Mouse (Mus musculus) intestine, embryonic 16.5 days (tissue): Measurements from ENCODE around the gene Pik3c2g. TPM values are rescaled to one million over a fixed set of nuclear protein-coding genes. Genes with fewer than 3 reads are reported as not detected.

Source experiments
- ATAC-seq: fragments of 200-750 bp; cut with Nextera tagmentation; 2 replicates; pipeline ENCODE4 v1.8.0; 2017; ENCODE audit warnings: moderate TSS enrichment, moderate library complexity
- H3K27ac ChIP-seq: fragments of 300-500 bp; sonication (generic); 2 replicates; pipeline ENCODE4 v1.5.1; 2014; ENCODE audit warnings: mild to moderate bottlenecking, low read length
- H3K27me3 ChIP-seq: fragments of 300-500 bp; sonication (generic); replicated peaks from 2 replicates; pipeline ENCODE4 v1.6.1; 2014; ENCODE audit warnings: low read length, control low read depth, mixed read lengths; ENCODE audit not compliant: control insufficient read depth, insufficient read depth
- H3K36me3 ChIP-seq: fragments of 300-500 bp; sonication (generic); 2 replicates; pipeline ENCODE4 v1.6.1; 2014; ENCODE audit warnings: low read length, control low read depth; ENCODE audit not compliant: control insufficient read depth, insufficient read depth
- H3K4me1 ChIP-seq: fragments of 300-500 bp; sonication (generic); 2 replicates; pipeline ENCODE4 v1.6.1; 2014; ENCODE audit warnings: low read length, control low read depth, mixed read lengths; ENCODE audit not compliant: control insufficient read depth, insufficient read depth
- H3K4me2 ChIP-seq: fragments of 300-500 bp; sonication (generic); 2 replicates; pipeline ENCODE4 v1.6.1; 2014; ENCODE audit warnings: low read depth, low read length, control low read depth
- H3K4me3 ChIP-seq: fragments of 300-500 bp; sonication (generic); 2 replicates; pipeline ENCODE4 v1.5.1; 2014; ENCODE audit warnings: mild to moderate bottlenecking, low read length
- H3K9ac ChIP-seq: fragments of 300-500 bp; sonication (generic); 2 replicates; pipeline ENCODE4 v1.6.1; 2014; ENCODE audit warnings: low read depth, low read length
- H3K9me3 ChIP-seq: fragments of 300-500 bp; sonication (generic); 2 replicates; pipeline ENCODE4 v1.6.1; 2016; ENCODE audit warnings: low read length, control low read depth; ENCODE audit not compliant: control insufficient read depth
- WGBS: fragments of 180-500 bp; shearing (Covaris S2); extraction: QIAGEN DNeasy Blood & Tissue Kit; methylation state at CpG from one replicate; pipeline ENCODE4 v1.1.7; 2014; 5-methylcytosine and 5-hydroxymethylcytosine counted together
- polyA plus RNA-seq: library from polyadenylated mRNA; unstranded; fragments of >200 nt; fragmentation: Nextera tagmentation; extraction: Ambion mirVana; gene quantifications from 2 replicates; pipeline ENCODE4 v1.2.1, GENCODE M21; 2015

The Pik3c2g gene
- polyA plus RNA-seq, 1 experiment from 2014 or later: 0.94 TPM

DNA sequence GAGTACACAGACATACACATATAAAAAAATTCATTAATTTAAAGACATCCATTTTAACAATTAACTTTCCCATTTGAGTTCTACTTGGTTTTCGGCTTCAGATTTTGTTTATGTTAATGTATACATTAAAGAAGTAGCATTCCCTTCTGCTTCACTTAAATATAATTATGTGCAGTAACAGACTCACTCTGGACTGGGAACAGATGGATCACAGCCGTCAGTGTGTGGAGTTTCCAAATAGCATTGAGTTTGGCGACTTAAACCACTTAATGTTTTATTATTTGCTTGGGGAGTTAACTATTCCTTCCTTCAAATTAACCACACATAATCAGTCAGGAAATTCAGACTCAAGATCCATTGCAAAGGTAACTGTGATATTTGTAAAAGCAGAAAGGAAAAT lies 164.0 kb downstream of the Pik3c2g start:
- Histone ChIP-seq H3K27me3 (no peaks in the 10 kb centered on the region), H3K4me1 (no peaks in the 10 kb centered on the region), H3K36me3 (no peaks in the 10 kb centered on the region), H3K9me3 (no peaks in the 10 kb centered on the region), H3K4me2 (no peak overlapping the region), H3K4me3 (no peak overlapping the region), H3K27ac (no peak overlapping the region), H3K9ac (no peak overlapping the region)
- 42% methylated on average over 3 of the region's 3 CpGs for WGBS
- no peak for ATAC-seq

DNA sequence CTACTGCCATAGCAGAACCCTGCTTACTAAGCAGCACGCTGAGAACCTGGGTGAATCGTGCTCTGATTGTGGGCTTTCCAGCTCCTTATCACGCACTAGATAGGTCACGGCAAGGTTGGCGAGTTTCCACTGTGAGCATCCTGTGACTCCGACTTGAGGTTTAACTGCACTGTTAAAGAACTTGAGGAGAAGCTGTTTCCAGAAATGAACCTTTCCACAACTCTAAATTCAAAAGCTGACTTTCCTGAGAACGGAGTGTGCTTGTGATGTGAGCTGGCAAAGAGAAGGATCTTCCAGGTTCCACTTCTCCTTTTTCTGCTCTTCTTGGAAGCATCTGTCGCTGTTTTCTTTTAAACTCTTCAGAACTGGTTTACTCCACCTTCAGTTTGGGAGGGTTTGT lies 170.9 kb downstream of the Pik3c2g start:
- Histone ChIP-seq H3K27me3 (no peaks in the 10 kb centered on the region), H3K4me3 (no peak overlapping the region), H3K4me1 (no peaks in the 10 kb centered on the region), H3K4me2 (no peak overlapping the region), H3K36me3 (no peaks in the 10 kb centered on the region), H3K9me3 (no peaks in the 10 kb centered on the region), H3K27ac (no peak overlapping the region), H3K9ac (no peak overlapping the region)
- WGBS: 87% methylated on average over 8 of the region's 8 CpGs
- ATAC-seq: no peak

DNA sequence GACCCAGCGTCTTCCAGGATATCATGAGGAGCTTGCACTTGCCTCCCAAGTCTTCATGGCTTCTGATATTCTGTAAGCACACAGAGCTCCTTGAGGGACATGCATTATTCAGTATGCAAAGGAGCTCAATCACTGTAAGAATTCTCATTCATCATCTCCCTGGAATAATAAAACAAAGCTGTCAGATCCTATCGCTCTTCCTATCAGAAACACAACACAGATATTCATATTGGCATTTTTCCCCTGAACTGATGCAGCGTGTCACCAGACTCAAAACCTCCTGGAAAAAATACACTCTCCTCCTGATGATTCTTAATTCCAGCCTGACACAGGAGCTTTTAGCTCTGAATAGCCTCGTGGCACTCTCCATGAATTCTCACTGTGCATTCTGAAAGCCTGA lies 174.0 kb downstream of the Pik3c2g start:
- no peak overlapping the region for H3K27ac ChIP-seq
- WGBS: 54% methylated on average over 4 of the region's 4 CpGs

DNA sequence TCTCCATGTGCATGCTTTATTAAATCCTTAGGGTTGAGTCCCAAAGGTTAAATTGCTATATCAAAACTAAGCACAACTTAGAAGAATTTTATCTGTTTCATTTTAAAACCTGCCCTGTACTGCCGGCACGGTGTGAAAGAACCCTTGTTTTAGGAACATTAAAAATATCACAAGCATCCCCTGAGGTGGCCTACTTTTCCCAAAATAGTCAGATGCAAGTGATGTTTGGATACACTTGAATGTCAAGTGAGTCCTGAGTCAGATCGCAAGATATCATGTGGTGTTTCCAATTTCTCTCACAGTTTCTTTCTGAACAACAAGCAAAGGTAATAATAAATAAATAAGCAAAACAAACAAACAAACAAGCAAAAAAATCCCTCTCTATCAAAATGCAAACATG lies 177.4 kb downstream of the Pik3c2g start:
- WGBS: 90% methylated on average over 3 of the region's 3 CpGs
- H3K4me3 ChIP-seq: no peak overlapping the region
- H3K36me3 ChIP-seq: no peaks in the 10 kb centered on the region
- no peak overlapping the region for H3K4me2 ChIP-seq
- no peak overlapping the region for H3K9ac ChIP-seq
- no peaks in the 10 kb centered on the region for H3K4me1 ChIP-seq
- no peaks in the 10 kb centered on the region for H3K27me3 ChIP-seq
- no peaks in the 10 kb centered on the region for H3K9me3 ChIP-seq
- ATAC-seq: no peak
- no peak overlapping the region for H3K27ac ChIP-seq

More for the DNA sequence above, 174.0 kb downstream of the Pik3c2g start:
- Histone ChIP-seq H3K4me1 (no peaks in the 10 kb centered on the region), H3K36me3 (no peaks in the 10 kb centered on the region), H3K27me3 (no peaks in the 10 kb centered on the region), H3K4me3 (no peak overlapping the region), H3K4me2 (no peak overlapping the region), H3K9ac (no peak overlapping the region), H3K9me3 (no peaks in the 10 kb centered on the region)
- no peak for ATAC-seq

GRCm38 (mm10) chr6:139769744-139770473 lies 182.9 kb downstream of the Pik3c2g start:
- Histone ChIP-seq H3K4me1 (no peaks in the 10 kb centered on the region), H3K4me2 (no peak overlapping the region), H3K9me3 (no peaks in the 10 kb centered on the region), H3K4me3 (no peak overlapping the region), H3K36me3 (no peaks in the 10 kb centered on the region), H3K27ac (no peak overlapping the region), H3K9ac (no peak overlapping the region), H3K27me3 (no peaks in the 10 kb centered on the region)
- no peak for ATAC-seq
- 78% methylated on average over 7 of the region's 7 CpGs for WGBS

GRCm38 (mm10) chr6:139770535-139770934 lies 183.5 kb downstream of the Pik3c2g start:
- H3K27me3 ChIP-seq: no peaks in the 10 kb centered on the region
- no peak overlapping the region for H3K27ac ChIP-seq
- 53% methylated on average over 3 of the region's 3 CpGs for WGBS
- H3K4me1 ChIP-seq: no peaks in the 10 kb centered on the region
- H3K9me3 ChIP-seq: no peaks in the 10 kb centered on the region
- no peaks in the 10 kb centered on the region for H3K36me3 ChIP-seq
- no peak for ATAC-seq
- H3K4me2 ChIP-seq: no peak overlapping the region
- no peak overlapping the region for H3K9ac ChIP-seq
- H3K4me3 ChIP-seq: no peak overlapping the region

GRCm38 (mm10) chr6:139777576-139778282 lies 190.7 kb downstream of the Pik3c2g start:
- H3K9me3 ChIP-seq: no peaks in the 10 kb centered on the region
- peak; percentile 75 for ATAC-seq
- no peak overlapping the region for H3K4me2 ChIP-seq
- H3K4me3 ChIP-seq: no peak overlapping the region
- no peak overlapping the region for H3K9ac ChIP-seq
- H3K4me1 ChIP-seq: no peaks in the 10 kb centered on the region
- WGBS: 40% methylated on average over 11 of the region's 11 CpGs
- H3K36me3 ChIP-seq: no peaks in the 10 kb centered on the region
- no peaks in the 10 kb centered on the region for H3K27me3 ChIP-seq
- H3K27ac ChIP-seq: no peak overlapping the region

DNA sequence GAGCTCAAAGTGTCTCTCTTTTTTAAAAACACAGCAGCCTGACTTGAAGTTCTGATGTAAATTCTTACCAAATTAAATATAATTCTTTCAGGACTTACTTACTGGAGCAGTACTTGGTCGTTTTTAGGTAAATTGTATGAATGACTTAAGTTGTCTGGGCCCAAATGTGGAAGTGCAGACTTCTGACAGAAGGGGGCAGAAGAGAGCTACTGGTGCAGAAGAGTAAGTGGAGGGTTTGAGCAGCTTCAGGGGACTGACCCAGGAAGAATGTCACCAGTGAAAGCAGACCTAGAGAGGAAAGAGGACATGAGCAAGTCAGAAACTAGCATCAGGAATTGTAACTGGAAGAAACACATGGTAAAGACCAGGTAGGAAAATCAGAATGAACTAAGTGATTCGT lies 193.0 kb downstream of the Pik3c2g start:
- WGBS: 68% methylated on average over 2 of the region's 2 CpGs
- Histone ChIP-seq H3K36me3 (no peaks in the 10 kb centered on the region), H3K4me2 (no peak overlapping the region), H3K4me1 (no peaks in the 10 kb centered on the region), H3K9me3 (no peaks in the 10 kb centered on the region), H3K27me3 (no peaks in the 10 kb centered on the region), H3K4me3 (no peak overlapping the region), H3K9ac (no peak overlapping the region), H3K27ac (no peak overlapping the region)
- no peak for ATAC-seq

DNA sequence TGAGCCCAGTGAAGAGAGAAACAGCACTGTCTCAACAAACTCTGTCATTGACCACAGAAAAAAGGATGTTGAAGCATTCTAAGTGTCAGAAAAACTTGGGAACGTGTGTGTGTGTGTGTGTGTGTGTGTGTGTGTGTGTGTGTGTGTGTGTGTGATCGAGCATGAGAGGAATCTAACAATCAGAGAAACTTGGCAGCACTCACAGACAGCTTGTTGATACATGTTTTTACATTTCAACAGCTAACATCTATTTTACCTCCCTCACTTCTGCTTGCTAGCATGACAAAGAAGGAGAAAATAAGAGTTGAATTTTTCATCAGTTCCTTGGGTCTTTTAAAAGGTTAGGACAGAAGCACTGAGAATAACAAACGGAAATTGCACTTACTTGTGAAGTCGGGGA lies 202.5 kb downstream of the Pik3c2g start:
- Histone ChIP-seq H3K4me3 (no peak overlapping the region), H3K4me1 (no peaks in the 10 kb centered on the region), H3K9me3 (no peaks in the 10 kb centered on the region), H3K36me3 (no peaks in the 10 kb centered on the region), H3K27me3 (no peaks in the 10 kb centered on the region), H3K9ac (no peak overlapping the region), H3K27ac (no peak overlapping the region), H3K4me2 (no peak overlapping the region)
- ATAC-seq: no peak
- WGBS: 38% methylated on average over 4 of the region's 4 CpGs
